Mouse (Mus musculus): ENCODE measurements around the gene Nav2.

GRCm38 (mm10) chr7:49277685-49278084 lies 369.2 kb downstream of the Nav2 start:
- TF ChIP-seq CTCF (IDR thresholded peaks at IDR 0.05; ENCODE audit: low read depth, low read length): no peak
- TF ChIP-seq POLR2AphosphoS5 (IDR thresholded peaks at IDR 0.05; ENCODE audit: insufficient replicate concordance, low read depth, low read length): no peak
- TF ChIP-seq GATA1 (IDR thresholded peaks at IDR 0.05; ENCODE audit: borderline replicate concordance, low read length): no peak
